Mouse (Mus musculus): ENCODE measurements around the gene Ccdc78.
A peak's percentile ranks its signal among the peaks of the same experiment; 100 is the strongest.
"Not testable (repeated sequence)": the region's sequence is repeated elsewhere in the genome, so short reads cannot be mapped to it uniquely, and the experiment has no call there.

Gene Ccdc78

DNA sequence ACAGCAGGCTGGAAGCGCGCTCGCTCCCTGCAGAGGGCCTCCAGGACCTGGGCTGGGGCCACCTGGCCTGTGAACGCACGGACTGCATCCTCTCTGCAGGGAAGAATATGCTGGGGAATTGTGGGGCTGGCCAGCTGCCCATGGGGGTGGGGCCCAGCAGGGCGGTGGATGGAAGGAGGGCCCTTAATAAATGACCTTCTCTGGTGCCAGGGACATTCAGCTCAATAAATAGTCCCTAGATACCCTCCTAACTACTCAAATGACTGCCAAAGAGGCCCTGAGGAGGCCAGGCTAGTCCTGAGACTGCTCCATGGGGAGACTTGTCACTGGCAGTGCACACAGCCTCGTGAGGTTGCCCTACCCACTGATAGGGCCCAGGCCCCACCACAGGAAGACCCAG, 3.3 kb upstream of the Ccdc78 start:
- no peak for DNase-seq (ENCODE audit: low read depth, low spot score)

DNA sequence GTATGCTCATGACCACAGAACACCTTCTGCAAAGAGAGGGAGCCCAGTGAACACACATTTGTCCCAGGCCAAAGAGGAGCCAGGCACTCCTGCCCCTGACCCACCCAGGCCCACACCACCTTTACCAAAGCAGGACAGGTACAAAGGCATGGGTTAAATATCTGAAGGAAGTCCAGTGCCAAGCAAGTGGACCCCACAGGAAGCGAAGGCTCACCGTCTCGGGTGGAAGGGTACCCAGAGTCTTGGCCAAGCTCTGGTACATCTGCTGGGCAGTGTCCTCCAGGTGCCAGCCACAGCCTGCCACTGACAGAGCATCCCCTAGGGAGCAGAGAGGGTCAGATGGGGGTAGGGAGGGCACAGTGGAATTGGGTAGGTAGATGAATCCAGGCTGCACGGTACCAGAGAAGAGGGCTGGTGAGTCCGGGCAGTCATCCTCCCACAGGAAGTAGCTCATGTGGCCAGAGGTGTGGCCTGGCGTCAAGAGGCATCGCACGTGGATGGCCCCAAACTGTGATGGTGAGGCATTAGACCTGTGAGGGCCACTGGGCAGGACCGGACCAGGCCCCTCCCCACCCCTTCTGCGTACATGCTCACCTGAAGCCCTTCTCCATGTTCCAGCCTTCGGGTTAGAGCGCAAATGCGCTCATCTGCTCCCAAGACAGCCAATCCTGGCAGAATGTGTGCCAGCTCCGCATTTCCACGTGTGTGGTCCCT, 2.4 kb upstream of the Ccdc78 start:
- DNase-seq (ENCODE audit: low read depth, low spot score) = no peak

DNA sequence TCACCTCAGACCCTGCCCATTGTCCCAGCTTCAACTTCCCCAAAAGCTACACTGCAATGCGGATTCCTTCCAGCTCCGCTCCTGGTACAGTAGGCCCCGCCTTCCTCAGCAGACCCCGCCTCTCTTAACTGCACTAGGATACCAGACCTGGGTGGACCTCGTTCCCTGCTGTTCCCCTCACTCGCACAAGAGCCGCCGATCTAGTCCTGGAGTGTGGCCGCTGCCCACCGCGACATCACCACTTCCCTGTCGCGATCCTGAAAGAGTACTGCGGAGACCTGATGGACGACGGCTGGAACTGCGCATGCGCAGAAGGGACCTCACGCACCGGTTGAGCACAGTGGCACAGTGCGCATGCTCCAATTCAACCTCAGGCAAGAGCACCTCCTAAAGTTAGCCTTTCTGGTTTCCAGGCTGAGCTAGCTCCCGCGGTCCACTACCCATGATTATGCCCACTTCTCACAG, 1.1 kb upstream of the Ccdc78 start, which contains the start of gene Haghl:
Gene Haghl (minus strand): TSS at position 393 of the 465 bp plus-strand sequence.
- DNase-seq (ENCODE audit: low read depth, low spot score) = peak; percentile 97

GRCm38 (mm10) chr17:25786781-25787504, 563 bp downstream of the Ccdc78 start:
- DNase-seq (ENCODE audit: low read depth, low spot score) = no peak

GRCm38 (mm10) chr17:25791320-25791842, 5.0 kb downstream of the Ccdc78 start:
- DNase-seq (ENCODE audit: low read depth, low spot score) = no peak

DNA sequence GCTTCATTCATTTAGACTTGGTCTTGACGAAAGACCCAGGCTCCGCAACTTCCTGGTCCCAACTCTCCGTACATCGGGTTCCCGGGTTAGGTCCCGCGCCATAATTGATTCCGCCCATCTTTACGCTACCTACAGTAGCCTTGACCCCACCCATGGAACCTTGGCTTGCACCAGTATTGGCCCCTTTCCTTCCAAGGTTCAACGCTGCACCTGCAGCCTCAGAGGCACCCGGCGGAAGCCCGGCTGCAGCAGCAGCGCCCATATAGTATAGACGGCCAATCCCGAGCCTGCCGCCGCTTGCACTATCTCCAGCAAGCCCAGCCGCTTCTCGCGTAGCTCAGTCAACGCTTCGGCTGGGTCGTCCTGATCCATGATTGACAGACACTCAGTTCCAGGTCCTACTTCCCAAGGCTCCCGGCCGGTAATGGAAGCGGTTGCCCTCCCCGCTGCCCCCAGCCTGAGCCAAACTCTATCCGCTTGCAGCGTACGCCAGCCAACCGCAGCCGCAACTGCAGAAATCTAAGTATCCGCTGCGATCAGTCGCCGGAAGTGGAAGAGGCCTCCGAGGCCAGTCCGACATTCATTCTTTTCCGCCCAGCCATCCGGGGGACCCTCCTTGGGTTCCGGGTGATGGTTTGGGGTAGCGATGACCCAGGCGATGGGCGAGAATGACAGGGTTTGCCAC, 5.6 kb downstream of the Ccdc78 start:
- peak; percentile 75 for DNase-seq (ENCODE audit: low read depth, low spot score)

- DNase-seq (ENCODE audit: low read depth, low spot score) = no peak
These were observed 6.2 kb downstream of the Ccdc78 start, which contains the start of gene Fam173a for GRCm38 (mm10) chr17:25792615-25793014. Gene Fam173a, minus strand, starts transcription at chr17:25792901.

GRCm38 (mm10) chr17:25794197-25794596, 7.8 kb downstream of the Ccdc78 start:
- no peak for DNase-seq (ENCODE audit: low read depth, low spot score)

DNA sequence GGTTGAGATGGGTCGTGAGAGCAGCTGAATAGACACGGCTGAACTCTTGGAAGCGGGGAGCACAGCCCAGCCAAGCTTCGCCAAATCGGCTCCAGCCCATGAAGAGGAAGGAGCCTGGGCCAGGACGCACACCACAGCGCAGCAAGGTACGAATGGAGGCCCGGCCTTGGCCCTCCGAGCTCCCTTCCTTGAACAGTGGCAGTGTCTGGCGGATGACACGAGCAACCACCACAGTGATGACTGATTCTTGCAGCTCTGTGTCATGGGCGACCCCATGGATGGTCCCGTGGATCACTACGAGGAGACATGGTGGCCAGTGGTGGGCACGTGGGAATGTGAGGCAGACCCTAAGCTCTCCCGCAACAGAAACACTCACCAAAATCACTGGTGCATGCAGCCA, 8.6 kb downstream of the Ccdc78 start:
- no peak for DNase-seq (ENCODE audit: low read depth, low spot score)

- no peak for DNase-seq (ENCODE audit: low read depth, low spot score)
These were observed 9.3 kb downstream of the Ccdc78 start, which contains the start of gene AC134908.4 for GRCm38 (mm10) chr17:25795609-25796092. Gene AC134908.4, minus strand, starts transcription at chr17:25795659.

- DNase-seq (ENCODE audit: low read depth, low spot score) = no peak
These were observed 9.9 kb downstream of the Ccdc78 start for GRCm38 (mm10) chr17:25796211-25796771.

GRCm38 (mm10) chr17:25796951-25797369, 10.6 kb downstream of the Ccdc78 start, which contains the start of gene Metrn:
Gene Metrn, minus strand, starts transcription at chr17:25797136.
- peak; percentile 84 for DNase-seq (ENCODE audit: low read depth, low spot score)

DNA sequence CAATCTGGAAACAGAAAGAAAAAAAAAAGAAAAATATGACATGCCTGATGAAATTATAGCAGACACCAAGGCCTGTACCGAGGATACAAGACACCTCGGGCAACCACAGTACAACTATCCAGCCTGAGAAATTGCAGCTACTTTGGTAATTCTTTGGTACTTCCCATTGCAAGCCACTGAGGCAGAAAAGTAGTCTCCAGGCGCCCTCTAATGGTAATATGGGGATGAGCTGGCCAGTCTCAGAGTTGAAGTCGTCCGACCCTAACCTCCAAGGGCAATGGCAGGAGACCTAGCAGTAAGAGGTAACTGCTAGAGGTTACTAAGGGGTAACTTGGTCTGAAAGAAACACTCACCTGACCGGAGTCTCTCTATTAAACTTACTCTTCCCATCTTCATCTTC, 14.6 kb downstream of the Ccdc78 start:
- peak; percentile 79 for DNase-seq (ENCODE audit: low read depth, low spot score)

DNA sequence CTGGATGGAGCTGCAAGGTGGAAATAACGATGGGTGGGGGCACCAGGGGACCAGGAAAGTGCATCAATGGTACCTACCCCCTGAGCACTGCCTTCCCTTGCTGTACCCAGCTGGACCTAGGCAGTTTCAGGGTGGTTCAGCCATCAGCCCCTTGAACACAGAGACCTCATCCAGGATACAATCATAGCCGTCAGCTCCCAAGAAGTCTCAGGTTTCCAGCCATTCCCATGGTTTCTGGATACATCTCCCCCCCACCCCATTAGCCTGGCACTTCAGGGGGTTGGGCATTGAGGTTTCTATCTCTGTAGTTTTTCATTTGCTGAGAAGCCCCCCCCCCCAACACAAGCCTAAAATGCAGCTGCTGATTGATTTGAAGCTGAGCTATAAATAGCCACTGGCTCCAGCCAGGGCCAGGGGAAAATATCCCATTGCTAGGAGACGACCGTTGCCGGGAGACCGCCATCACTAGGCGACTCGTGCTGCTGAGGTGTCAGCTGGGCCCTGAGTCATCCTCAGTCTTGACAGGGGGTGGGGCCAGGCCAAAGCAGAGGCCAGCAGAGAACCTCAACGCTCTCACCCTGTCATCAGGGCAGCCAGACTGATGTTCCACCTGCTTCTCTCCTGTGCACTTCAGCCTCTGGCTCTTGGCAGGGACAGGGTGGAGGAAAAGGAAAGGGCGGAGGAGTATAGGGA, 16.6 kb downstream of the Ccdc78 start:
- peak; percentile 33 for DNase-seq (ENCODE audit: low read depth, low spot score)

GRCm38 (mm10) chr17:25806507-25806906, 20.1 kb downstream of the Ccdc78 start:
- no peak for DNase-seq (ENCODE audit: low read depth, low spot score)

DNA sequence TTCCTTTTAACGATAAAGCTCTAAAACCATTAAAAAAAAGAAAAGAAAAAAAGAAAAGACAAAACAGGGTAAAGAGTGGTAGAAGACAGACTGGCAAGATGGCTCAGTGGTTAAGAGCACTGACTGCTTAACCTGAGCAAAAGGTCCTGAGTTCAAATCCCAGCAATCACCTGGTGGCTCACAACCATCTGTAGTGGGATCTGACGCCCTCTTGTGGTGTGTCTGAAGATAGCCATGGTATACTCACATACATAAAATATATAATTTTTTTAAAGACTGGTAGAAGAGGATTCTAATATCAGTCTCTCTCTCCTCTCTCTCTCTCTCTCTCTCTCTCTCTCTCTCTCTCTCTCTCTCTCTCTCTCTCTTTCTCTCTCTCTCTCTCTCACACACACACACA, 21.1 kb downstream of the Ccdc78 start:
- DNase-seq (ENCODE audit: low read depth, low spot score) = not testable (repeated sequence)

GRCm38 (mm10) chr17:25808028-25808427, 21.6 kb downstream of the Ccdc78 start:
- DNase-seq (ENCODE audit: low read depth, low spot score) = no peak

GRCm38 (mm10) chr17:25808789-25809605, 22.6 kb downstream of the Ccdc78 start, which contains the start of gene Fbxl16:
Gene Fbxl16, plus strand, starts transcription at chr17:25809085.
- DNase-seq (ENCODE audit: low read depth, low spot score) = peak; percentile 85

DNA sequence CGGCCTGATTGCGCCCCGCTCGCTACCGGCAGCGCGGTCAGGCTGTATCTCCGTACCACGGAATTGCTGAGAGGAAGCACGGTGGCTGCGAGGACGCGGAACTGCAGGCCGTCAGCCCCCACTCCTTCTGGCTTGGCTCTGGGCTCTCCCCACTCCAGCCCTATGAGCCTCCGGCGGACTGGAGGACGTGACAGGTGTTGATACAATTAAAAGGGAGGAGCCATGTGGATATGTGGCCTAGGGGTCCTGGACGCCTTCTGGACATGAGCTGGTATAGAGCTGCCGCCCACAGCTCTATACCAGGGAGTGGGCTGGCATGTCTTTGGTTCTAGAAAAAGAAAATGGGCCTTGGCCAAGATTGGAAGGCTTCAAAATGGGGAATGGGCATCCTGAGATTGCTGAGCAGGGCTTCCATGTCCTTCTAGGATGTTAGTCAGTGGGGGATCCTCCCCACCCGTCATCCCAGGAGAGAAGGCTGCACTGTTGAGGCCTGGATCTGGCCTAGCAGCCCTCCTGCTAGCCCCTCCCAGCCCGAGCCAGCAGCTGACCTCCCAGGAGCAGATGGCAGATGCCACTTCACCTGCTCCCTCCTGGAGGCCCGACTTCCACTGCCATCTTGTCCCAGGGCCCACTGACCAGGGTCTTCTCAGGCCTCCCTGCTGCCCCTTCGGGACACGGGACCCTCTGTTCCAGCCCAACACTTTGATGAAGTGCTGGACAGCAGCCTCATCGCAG, 23.4 kb downstream of the Ccdc78 start:
- DNase-seq (ENCODE audit: low read depth, low spot score) = no peak

Measured in ES-CJ7 (cell line).